Mouse (Mus musculus): ENCODE measurements at regions not wholly inside any gene's neighbourhood (a gene's known extent, or its start where the extent isn't known, plus 50 kb on each side); places are given as distances from the start of the nearest gene placed in this dataset.

GRCm38 (mm10) chr13:5648276-5648675, 213.0 kb upstream of the Klf6 start:
- TF ChIP-seq CTCF (IDR thresholded peaks at IDR 0.05; ENCODE audit: low read depth) (no peak), EP300 (optimal IDR thresholded peaks at IDR 0.05) (no peak)

Measured in stomach, postnatal 0 days (tissue).